Mouse (Mus musculus) spleen, adult 2 months (tissue): ENCODE measurements at regions not wholly inside any gene's neighbourhood (a gene's known extent, or its start where the extent isn't known, plus 50 kb on each side); places are given as distances from the start of the nearest gene placed in this dataset.

ENCODE experiments used
- CTCF ChIP-seq: fragments of 200-500 bp; IDR thresholded peaks from 2 replicates; pipeline ENCODE4 v1.5.1; 2011; ENCODE audit warnings: mild to moderate bottlenecking, inconsistent platforms; ENCODE audit not compliant: insufficient read depth, insufficient read length, insufficient replicate concordance; ENCODE audit errors: extremely low read depth
- POLR2A ChIP-seq: fragments of 200-500 bp; IDR thresholded peaks from 2 replicates; pipeline ENCODE4 v1.6.1; 2011; ENCODE audit warnings: low read depth, low read length, inconsistent platforms

DNA sequence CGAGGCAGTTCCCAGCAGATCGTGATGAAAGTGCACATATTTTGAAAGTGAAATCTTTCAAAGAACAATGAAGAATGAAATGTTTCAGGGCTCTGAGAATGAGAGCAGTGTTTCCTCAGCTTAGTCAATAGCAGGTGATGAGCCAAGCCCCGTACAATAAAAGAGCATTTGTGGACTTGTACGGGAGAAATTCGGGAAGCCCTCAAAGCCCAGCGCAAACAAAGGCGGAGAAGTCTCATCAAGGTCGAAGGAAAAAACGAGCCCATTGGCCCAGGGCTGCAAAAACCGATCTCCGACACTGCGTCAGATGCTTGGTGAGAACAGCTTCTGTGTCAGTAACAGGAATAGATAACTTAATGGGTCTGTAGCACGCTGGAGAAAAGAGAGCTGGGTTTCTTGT is 261.5 kb downstream of the 4933412E24Rik start:
- TF ChIP-seq POLR2A: no peak
- no peak for TF ChIP-seq CTCF
